Mouse (Mus musculus): ENCODE measurements at regions not wholly inside any gene's neighbourhood (a gene's known extent, or its start where the extent isn't known, plus 50 kb on each side); places are given as distances from the start of the nearest gene placed in this dataset.

- TF ChIP-seq TCF12 (IDR thresholded peaks at IDR 0.05; ENCODE audit: low read depth, low read length) (no peak), CTCF (conservative IDR thresholded peaks at IDR 0.05 in 1 of 2, IDR thresholded peaks at IDR 0.05 in 1 of 2; ENCODE audit: low read depth in 2 of 2, low read length in 2 of 2) (no peak), ETS1 (conservative IDR thresholded peaks at IDR 0.05; ENCODE audit: low read depth, low read length) (no peak), MEF2A (IDR thresholded peaks at IDR 0.05; ENCODE audit: borderline replicate concordance, low read depth, low read length) (no peak), ZKSCAN1 (IDR thresholded peaks at IDR 0.05; ENCODE audit: borderline replicate concordance, low read depth, low read length) (no peak), GABPA (IDR thresholded peaks at IDR 0.05; ENCODE audit: insufficient replicate concordance, low read depth, low read length) (no peak), NRF1 (IDR thresholded peaks at IDR 0.05; ENCODE audit: low read depth, low read length) (no peak), EP300 (IDR thresholded peaks at IDR 0.05; ENCODE audit: low read length) (no peak), MYC (IDR thresholded peaks at IDR 0.05; ENCODE audit: low read depth, low read length) (no peak), USF1 (IDR thresholded peaks at IDR 0.05; ENCODE audit: low read depth, low read length) (no peak), MAX (IDR thresholded peaks at IDR 0.05; ENCODE audit: low read length) (no peak)
Observed at GRCm38 (mm10) chr7:145034385-145034784, 94.7 kb upstream of the Ccnd1 start.
